Mouse (Mus musculus): ENCODE measurements around the gene Gm960.

GRCm38 (mm10) chr19:4614305-4615150, 83.9 kb downstream of the Gm960 start:
- TF ChIP-seq POLR2A (IDR thresholded peaks at IDR 0.05; ENCODE audit: extremely low read depth, insufficient read depth, low read length) (no peak), CTCF (IDR thresholded peaks at IDR 0.05; ENCODE audit: low read depth, low read length) (no peak)
